Mouse (Mus musculus): ENCODE data around the gene Gabrr2.
"Not testable (repeated sequence)": the region's sequence is repeated elsewhere in the genome, so short reads cannot be mapped to it uniquely, and the experiment has no call there.

The Gabrr2 gene

DNA sequence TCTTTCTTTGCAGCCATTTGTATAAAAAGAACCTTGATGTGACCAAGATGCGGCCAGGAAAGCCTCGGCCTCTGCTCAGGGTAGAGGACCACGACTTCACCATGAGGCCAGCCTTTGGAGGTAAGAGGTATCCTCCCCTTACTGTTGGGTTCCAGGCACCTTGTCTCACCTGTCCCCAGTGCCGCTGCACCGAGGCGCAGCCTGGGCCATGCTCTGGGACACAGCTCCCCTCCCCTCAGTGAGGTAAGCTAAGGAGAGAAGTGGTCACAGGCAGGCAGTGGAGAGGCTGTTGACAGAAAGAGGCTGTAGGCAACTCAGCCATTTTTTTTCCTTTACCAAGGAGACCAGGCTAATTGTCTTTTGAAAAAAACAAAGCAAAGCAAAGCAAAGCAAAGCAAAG lies 8.5 kb downstream of the Gabrr2 start:
- no peak for DNase-seq

DNA sequence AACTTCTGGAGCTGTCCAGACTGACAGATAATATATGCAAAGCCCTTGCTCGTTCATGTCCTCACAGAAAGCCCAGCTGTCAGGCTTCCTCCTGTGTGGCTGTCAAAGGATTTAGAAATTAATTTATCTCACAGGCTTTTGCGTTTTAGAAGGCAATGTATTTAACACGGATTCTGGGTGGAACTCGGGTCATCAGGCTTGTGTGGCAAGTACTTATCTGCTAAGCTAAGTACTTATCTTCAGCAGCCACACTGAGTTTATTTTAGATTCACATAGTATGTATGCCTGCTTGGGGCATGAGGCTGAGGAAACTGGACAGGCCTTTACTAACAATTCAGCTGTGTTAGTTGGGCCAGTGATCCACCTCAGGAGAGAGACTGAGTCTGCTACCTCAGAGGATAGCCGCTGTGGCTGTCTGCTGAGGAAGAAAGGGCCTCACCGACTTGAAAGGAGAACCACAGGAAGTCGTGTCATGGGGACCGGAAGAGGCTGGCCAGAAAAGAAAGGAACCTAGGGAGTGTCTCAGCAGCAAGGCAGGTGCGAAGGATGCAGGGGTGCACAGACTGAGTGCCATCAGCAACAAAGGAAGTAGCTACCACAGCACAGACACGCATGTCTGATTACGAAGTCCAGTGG lies 9.8 kb downstream of the Gabrr2 start:
- DNase-seq, result no peak

DNA sequence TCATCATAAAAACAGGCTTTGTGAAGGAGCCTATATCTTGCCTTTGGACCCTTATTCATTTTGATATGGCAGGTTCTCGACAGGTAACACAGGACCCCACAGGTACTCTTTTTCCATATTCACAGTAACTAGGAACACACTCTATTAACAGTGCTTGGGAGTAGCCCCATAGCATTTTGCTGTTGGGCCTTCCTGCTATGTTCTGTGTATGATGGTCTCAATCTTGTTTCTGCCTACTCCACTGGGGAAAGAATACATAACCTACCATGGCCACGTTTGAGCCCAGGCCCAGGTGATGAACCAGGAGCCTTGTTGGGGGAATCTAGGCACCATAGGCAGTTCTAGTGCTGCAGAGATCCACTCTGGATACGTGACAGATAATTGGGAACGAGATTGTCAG lies 11.6 kb downstream of the Gabrr2 start:
- no peak for DNase-seq

DNA sequence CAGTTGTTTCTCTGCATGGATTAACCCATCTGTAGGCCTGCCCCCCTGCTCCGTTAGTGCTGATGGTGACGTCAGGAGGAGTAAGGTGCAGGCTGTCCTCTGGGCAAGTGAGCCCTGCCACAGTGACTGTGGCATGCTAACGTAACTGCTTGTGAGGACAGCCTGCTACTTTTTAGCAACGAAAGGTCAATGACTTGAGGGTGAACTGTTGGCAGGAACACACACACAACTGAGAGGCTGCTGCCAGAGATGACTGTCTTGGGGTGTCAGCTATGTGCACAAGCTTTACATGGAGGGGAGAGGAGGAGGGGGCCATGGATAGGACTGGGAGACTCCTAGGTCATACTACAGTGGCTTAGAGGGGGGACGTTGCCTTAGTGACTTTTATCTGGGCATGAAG lies 12.1 kb downstream of the Gabrr2 start:
- DNase-seq, result no peak

DNA sequence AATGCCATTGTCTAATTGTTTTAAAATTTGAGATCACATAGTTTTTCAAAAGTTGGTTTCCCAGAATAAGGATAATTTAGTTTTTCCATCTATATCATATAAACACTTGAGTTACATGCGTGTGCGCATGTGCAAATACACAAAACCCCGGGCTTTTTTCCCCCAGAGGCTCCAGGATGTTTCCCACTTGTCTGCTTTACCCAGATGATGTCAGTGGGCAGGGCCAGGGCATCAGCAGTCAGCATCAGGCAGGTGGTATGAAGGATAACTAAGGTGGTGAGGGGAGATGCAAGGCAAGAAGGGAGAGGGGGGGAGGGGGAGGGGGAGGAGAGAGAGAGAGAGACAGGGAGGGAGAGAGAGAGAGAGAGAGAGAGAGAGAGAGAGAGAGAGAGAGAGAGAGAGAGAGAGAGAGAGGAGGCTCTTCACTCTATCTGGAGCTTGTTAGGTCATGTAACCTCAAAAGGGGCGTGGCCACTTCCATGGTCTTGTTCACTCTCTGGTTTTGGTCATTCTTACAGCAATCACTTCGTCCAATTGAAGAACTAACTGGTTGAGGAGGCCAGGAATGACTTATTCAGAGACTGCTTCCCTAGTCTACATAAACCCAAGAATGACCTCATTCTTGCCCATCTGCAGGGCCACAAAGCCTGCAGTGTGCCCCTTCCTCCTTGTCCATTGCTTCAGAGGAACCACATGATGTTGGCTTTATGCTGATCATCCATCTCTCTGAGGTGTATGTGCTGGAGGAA lies 13.2 kb downstream of the Gabrr2 start:
- no peak for DNase-seq

DNA sequence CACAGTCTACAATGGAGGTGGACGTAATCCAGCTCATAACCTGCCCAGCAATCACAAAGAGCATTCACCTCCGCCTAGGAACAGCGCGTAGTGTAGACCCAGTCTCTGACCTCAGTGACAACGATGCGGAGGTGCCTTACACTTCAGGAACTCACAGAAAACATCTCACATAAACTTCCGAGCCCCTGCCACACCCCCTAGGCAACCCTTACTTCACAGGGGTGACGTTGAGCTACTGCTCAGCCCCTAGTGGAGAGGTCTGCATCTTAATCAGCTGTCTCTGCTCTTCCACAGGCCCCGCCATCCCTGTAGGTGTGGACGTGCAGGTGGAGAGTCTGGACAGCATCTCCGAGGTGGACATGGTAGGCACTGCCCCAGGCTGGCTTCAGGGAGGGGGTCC lies 14.4 kb downstream of the Gabrr2 start:
- no peak for DNase-seq

DNA sequence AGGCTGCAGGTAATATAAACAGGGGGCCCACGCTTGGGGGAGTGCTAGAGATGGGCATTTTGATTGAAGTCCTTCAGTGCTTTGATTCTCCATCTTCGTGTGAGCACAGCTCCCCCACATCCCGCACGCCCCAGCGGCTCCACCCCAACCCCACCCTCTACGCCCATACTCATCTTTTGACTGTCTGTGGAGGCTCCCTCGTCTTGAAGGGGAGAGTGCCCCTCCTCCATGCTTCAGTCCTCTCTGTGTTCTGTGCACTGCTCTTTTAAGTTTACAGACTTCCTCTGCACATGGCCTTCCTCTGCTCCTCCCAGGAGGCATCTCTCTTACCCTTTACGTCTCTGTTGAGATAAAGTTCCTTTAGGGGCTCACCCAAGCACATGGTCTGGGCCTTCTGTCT lies 14.9 kb downstream of the Gabrr2 start:
- DNase-seq, result no peak

DNA sequence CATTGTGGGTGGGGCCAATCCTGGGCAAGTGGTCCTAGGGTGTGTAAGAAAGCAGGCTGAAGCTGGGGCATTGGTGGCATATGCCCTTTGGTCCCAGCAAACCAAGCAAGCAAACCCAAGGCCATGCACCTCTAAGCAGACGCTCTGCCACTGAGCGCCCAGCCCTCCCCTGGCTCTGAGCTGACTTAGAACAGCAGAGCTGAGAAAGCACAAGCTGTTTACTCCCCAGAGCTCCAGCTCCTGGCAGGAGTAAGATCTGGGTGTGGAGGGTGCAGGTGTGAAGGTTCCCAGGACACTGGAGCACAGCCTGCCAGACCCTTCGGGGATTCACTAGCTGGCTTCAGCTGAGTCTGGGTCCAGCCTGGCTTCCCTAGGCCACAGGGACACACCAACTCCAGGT lies 15.7 kb downstream of the Gabrr2 start:
- DNase-seq, result no peak

DNA sequence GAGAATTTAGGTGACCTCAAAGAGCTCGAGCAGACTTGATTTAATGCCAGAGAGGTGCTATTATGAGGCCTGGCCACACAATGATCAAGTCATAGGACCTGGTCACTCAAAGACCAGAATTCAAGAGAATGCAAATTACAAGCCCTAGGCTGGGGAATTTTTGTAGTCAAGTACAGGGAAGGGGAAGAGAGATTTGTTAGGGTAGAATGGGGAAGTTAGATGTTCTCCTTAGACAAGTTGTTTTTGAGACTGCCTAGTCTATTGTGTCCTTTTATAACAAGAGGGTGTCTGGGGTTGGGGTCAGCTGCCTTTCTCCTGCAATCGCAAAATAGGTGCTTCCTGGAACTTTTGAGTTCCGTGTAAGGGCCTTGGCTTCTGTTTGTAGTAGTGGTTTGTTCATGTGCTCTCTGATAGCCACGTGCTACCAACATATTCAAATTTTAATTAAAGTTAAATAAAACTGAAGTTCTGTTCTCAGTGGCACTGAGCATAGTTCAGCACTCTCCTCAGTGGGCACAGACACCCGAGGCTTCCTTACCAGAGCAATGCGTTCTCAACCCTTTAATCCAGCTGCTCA lies 36.4 kb downstream of the Gabrr2 start:
- no peak for DNase-seq

DNA sequence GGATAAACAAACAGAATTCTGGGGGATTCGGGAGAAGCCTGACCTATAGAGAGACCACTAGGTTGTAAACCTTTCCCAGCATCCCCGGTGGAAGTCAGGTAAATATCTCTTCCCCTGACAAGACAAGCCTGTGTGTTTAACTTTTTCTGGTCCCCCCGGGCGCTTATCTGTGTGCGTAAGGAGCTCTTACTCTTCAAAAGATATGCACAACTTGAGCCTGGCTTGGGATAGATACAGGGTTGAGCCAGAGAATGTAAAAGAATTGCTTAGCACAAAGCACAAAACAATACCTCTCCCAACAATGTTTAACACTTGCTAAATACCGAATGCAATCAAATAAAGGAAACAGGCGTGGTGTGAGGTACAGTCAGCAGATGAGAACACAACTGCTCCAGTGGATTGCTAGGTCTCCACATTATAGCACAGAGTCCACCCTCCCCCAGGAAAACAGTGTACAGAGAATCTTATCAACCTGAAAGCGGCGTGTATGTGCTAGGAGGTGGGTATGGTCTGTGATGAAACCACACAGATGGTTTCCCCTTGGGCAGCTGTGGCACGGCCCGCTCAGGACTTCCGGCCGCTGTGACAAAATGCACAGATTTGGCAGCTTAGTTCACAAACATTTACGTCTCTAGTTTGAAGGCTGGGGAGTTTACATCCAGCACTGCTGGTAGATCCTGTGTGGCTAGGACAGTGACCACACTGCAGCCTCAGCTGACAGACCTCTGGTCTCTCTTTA lies 47.1 kb downstream of the Gabrr2 start:
- no peak for DNase-seq

DNA sequence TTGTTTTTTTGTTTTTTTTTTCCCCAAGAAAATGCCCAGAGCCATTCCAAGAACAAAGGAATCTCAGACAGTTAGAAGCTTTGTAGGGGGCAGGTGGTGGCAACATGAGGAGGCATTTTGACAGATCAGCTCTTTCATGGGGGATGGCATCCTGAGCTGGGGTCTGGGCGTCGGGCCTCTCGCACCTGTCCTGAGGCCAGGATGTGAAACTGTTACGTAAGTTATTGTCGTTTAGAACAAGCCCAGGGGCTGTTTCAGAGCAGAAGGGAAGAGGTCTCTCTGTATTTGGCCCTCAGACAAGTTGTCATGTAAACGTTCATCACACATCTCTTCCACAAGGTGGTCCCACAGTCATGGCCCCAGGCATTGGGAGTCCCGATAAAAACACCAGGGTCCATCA lies 48.0 kb downstream of the Gabrr2 start:
- no peak for DNase-seq

DNA sequence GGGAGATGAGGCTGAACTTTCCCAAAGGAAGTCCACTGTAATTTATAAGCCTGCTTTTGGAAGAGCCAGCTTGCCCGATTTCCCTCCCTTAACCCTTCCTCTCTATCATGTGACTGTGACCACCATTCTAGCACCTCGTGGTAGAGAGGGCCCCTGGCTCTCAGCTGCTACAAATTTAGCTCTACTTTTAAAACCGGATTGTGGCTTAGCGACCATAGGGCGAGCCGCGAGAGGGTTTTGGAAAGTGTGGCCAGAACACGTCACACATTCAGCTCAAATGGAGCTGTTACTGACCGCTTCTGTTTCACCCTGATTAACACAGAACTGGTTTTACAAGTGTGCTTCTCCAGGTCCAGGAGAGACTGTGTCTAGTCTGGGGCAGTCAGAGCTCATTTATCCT lies 48.6 kb downstream of the Gabrr2 start:
- no peak for DNase-seq

DNA sequence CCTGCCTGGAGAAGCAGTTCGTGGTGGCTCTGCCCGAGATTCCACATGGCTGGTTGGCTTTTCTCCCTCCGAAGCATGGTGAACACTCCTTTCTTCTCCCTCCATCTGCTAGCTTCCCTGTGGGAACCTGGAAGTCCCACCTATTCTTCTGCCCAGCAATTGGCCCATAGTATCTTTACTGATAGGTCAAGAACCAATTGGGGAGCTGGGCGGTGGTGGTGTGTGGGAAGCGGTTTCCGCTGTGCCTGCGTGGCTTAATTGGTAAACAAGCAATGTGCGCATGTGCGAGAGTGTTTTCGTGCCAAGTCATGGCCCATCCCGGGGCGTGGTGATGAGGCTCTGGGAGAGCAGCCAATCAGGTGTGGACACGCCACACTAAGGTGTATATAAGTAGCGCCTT lies 50.1 kb downstream of the Gabrr2 start:
- DNase-seq, result not testable (repeated sequence)

DNA sequence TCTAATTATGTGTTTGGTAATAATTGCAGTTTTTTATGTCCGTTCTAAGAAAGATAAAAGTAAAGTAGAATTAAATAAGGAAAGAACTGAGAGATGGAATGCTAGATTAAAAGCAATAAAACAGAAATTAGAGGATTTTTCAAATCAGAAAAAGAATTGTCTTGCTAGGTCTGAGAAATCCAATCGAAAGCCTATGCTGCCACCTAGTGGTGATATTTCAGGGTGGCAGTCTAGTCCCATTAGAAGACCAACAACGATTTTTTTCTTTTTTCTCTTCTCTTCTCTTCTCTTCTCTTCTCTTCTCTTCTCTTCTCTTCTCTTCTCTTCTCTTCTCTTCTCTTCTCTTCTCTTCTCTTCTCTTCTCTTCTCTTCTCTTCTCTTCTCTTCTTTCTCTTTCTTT lies 56.3 kb downstream of the Gabrr2 start:
- DNase-seq, result peak; percentile 82 to 88

DNA sequence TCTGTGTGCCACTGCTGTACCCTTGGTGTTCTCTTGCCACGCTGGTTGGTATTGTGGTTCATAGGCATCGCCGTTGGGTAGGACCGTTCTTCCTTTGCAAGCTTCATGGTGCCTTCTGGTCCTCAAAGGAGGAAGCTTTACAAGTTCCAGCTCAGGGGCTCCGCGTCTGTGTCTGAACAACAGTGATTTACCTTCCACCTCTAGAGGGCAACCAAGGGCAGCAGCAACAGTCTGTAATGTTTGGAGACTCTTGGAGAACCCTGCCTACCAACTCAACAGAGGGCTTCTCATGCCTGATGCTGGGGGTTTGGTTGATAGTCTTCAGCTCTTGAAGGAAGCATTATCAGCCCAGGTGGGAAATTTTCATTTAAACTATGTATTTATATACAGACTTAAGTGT lies 61.7 kb downstream of the Gabrr2 start:
- peak; percentile 73 to 74 for DNase-seq

DNA sequence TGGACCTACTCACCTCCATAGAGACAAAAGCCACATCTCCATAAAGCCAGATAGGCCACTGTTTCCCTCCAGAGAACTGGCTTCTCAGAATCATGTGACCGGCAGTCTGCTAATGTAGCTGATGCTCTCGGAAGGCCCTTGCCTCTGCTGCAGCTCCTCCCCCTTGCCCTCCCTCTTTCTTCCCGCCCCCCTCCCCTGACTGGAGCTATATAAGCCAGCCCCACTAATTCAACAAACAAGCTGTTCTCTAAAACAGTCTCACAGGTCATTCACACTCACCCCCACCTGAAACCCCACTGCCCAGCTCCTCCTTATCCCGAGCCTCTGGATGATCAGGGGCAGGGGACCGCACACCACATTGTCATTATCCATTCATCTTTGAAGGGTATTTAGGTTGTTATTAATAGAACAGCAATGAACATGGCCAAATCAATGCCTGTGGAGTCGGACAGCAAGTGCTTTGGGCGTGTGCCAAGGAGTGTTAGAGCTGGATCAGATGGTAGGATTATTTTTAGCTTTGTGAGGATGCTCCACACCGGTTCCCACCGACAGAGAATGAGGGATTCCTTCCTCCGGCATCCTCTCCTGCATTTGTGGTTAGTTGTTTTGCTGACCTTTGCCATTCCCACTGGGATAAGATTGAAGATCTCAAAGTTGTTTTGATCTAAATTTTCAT lies 62.7 kb downstream of the Gabrr2 start:
- peak; percentile 70 to 71 for DNase-seq

DNA sequence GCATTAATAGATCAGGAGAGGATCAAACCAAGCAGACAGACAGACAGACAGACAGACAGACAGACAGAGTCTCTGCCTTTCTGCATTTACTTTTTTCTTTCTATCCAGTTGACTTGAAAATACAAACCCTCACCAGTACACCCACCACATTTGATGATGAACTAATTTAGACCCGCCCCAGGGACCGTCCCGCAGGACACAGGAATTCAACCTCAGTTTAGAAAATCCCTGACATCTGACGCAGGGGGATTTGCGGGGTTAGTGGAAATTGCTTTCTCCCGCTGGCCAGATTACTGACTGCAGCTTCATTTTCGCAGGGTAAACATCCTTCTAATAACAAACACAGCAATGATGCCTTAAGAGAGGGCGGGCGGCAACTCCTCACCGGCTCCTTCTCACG lies 69.4 kb downstream of the Gabrr2 start, which contains the start of gene Gabrr1:
Gene Gabrr1, plus strand, starts transcription at position 301 of the 400 bp plus-strand sequence.
- DNase-seq, result no peak
